Mouse (Mus musculus): Measurements from ENCODE around the gene Trim10. TPM values are rescaled to one million over a fixed set of nuclear protein-coding genes. Genes with fewer than 3 reads are reported as not detected.
A peak's percentile ranks its signal among the peaks of the same experiment; 100 is the strongest.

The Trim10 gene
- polyA plus RNA-seq, 1 experiment = not detected

GRCm38 (mm10) chr17:36844286-36844719, 25.1 kb upstream of the Trim10 start:
- peaks cover 8% of the 10 kb centered on the region for H3K36me3 ChIP-seq (ENCODE audit: control insufficient read depth, insufficient read depth)
- H3K79me2 ChIP-seq (ENCODE audit: control insufficient read depth, insufficient read depth) = peaks cover 7% of the 10 kb centered on the region
- H3K4me2 ChIP-seq (ENCODE audit: low read depth) = peak overlapping the region; percentile 12
- TF ChIP-seq MAX (IDR thresholded peaks at IDR 0.05; ENCODE audit: low read depth) (no peak), TCF12 (IDR thresholded peaks at IDR 0.05; ENCODE audit: insufficient read depth, poor library complexity, severe bottlenecking) (no peak), MYOD1 (IDR thresholded peaks at IDR 0.05; ENCODE audit: control insufficient read depth in 1 of 3, insufficient read length in 2 of 3, low read depth in 2 of 3) (no peak), MYOG (IDR thresholded peaks at IDR 0.05; ENCODE audit: control insufficient read depth in 1 of 3, insufficient read depth in 1 of 3, insufficient read length in 2 of 3, low read depth in 2 of 3) (no peak), USF1 (IDR thresholded peaks at IDR 0.05; ENCODE audit: low read depth) (no peak), E2F4 (IDR thresholded peaks at IDR 0.05; ENCODE audit: insufficient read depth) (no peak), POLR2A (IDR thresholded peaks at IDR 0.05; ENCODE audit: insufficient read length, low read depth) (no peak), TCF3 (IDR thresholded peaks at IDR 0.05; ENCODE audit: insufficient read length, low read depth) (no peak), REST (IDR thresholded peaks at IDR 0.05; ENCODE audit: insufficient read depth, insufficient read length) (no peak), CEBPB (IDR thresholded peaks at IDR 0.05; ENCODE audit: insufficient read depth, poor library complexity, severe bottlenecking) (no peak), POLR2AphosphoS2 (IDR thresholded peaks at IDR 0.05; ENCODE audit: insufficient read length, low read depth) (no peak), SRF (IDR thresholded peaks at IDR 0.05; ENCODE audit: control insufficient read depth, insufficient read length, low read depth) (no peak)
- H3K27me3 ChIP-seq (ENCODE audit: control insufficient read depth, insufficient read depth, insufficient read length) = no peaks in the 10 kb centered on the region
- no peak overlapping the region for H3K4me3 ChIP-seq
- H3ac ChIP-seq (ENCODE audit: control insufficient read depth, insufficient read length) = no peak overlapping the region

GRCm38 (mm10) chr17:36844725-36845124, 24.6 kb upstream of the Trim10 start:
- Histone ChIP-seq H3K27me3 (ENCODE audit: control insufficient read depth, insufficient read depth, insufficient read length) (no peaks in the 10 kb centered on the region), H3K4me3 (no peak overlapping the region), H3ac (ENCODE audit: control insufficient read depth, insufficient read length) (no peak overlapping the region), H3K36me3 (ENCODE audit: control insufficient read depth, insufficient read depth) (peaks cover 8% of the 10 kb centered on the region), H3K79me2 (ENCODE audit: control insufficient read depth, insufficient read depth) (peaks cover 7% of the 10 kb centered on the region), H3K4me2 (ENCODE audit: low read depth) (no peak overlapping the region)
- no peak for TF ChIP-seq MAX (IDR thresholded peaks at IDR 0.05; ENCODE audit: low read depth)
- no peak for TF ChIP-seq CEBPB (IDR thresholded peaks at IDR 0.05; ENCODE audit: insufficient read depth, poor library complexity, severe bottlenecking)
- TF ChIP-seq E2F4 (IDR thresholded peaks at IDR 0.05; ENCODE audit: insufficient read depth) = no peak
- TF ChIP-seq POLR2AphosphoS2 (IDR thresholded peaks at IDR 0.05; ENCODE audit: insufficient read length, low read depth) = no peak
- TF ChIP-seq USF1 (IDR thresholded peaks at IDR 0.05; ENCODE audit: low read depth) = no peak
- TF ChIP-seq REST (IDR thresholded peaks at IDR 0.05; ENCODE audit: insufficient read depth, insufficient read length) = no peak
- no peak for TF ChIP-seq POLR2A (IDR thresholded peaks at IDR 0.05; ENCODE audit: insufficient read length, low read depth)
- no peak for TF ChIP-seq MYOD1 (IDR thresholded peaks at IDR 0.05; ENCODE audit: control insufficient read depth in 1 of 3, insufficient read length in 2 of 3, low read depth in 2 of 3)
- TF ChIP-seq MYOG (IDR thresholded peaks at IDR 0.05; ENCODE audit: control insufficient read depth in 1 of 3, insufficient read depth in 1 of 3, insufficient read length in 2 of 3, low read depth in 2 of 3) = no peak
- no peak for TF ChIP-seq TCF3 (IDR thresholded peaks at IDR 0.05; ENCODE audit: insufficient read length, low read depth)
- TF ChIP-seq TCF12 (IDR thresholded peaks at IDR 0.05; ENCODE audit: insufficient read depth, poor library complexity, severe bottlenecking) = no peak
- TF ChIP-seq SRF (IDR thresholded peaks at IDR 0.05; ENCODE audit: control insufficient read depth, insufficient read length, low read depth) = no peak

DNA sequence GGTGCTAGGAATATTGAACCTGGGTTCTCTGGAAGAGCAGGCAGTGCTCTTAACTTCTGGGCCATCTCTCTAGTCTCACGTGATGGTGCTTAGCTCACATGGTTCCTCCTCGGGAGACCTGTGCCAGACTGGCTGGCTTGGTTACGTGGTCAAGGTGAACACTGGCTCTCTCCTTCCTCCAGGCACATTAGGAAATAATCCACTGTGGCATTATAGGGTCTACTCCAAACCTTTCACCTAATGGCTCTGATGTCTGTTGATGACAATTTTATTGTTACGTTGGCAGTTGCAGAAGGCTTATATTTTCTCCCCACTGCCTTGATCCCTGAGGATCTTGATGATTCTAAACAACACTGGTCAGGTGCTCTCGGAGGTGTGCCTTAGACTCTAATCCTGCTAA, 20.5 kb upstream of the Trim10 start:
- Histone ChIP-seq H3K36me3 (ENCODE audit: control insufficient read depth, insufficient read depth) (peaks cover 8% of the 10 kb centered on the region), H3K27me3 (ENCODE audit: control insufficient read depth, insufficient read depth, insufficient read length) (no peaks in the 10 kb centered on the region), H3K79me2 (ENCODE audit: control insufficient read depth, insufficient read depth) (peaks cover 3% of the 10 kb centered on the region), H3ac (ENCODE audit: control insufficient read depth, insufficient read length) (no peak overlapping the region), H3K4me2 (ENCODE audit: low read depth) (no peak overlapping the region), H3K4me3 (no peak overlapping the region)
- TF ChIP-seq TCF3 (IDR thresholded peaks at IDR 0.05; ENCODE audit: insufficient read length, low read depth) = no peak
- no peak for TF ChIP-seq MAX (IDR thresholded peaks at IDR 0.05; ENCODE audit: low read depth)
- no peak for TF ChIP-seq SRF (IDR thresholded peaks at IDR 0.05; ENCODE audit: control insufficient read depth, insufficient read length, low read depth)
- no peak for TF ChIP-seq POLR2A (IDR thresholded peaks at IDR 0.05; ENCODE audit: insufficient read length, low read depth)
- no peak for TF ChIP-seq E2F4 (IDR thresholded peaks at IDR 0.05; ENCODE audit: insufficient read depth)
- TF ChIP-seq REST (IDR thresholded peaks at IDR 0.05; ENCODE audit: insufficient read depth, insufficient read length) = no peak
- TF ChIP-seq POLR2AphosphoS2 (IDR thresholded peaks at IDR 0.05; ENCODE audit: insufficient read length, low read depth) = no peak
- no peak for TF ChIP-seq MYOD1 (IDR thresholded peaks at IDR 0.05; ENCODE audit: control insufficient read depth in 1 of 3, insufficient read length in 2 of 3, low read depth in 2 of 3)
- TF ChIP-seq CEBPB (IDR thresholded peaks at IDR 0.05; ENCODE audit: insufficient read depth, poor library complexity, severe bottlenecking) = no peak
- TF ChIP-seq TCF12 (IDR thresholded peaks at IDR 0.05; ENCODE audit: insufficient read depth, poor library complexity, severe bottlenecking) = no peak

GRCm38 (mm10) chr17:36849992-36850391, 19.4 kb upstream of the Trim10 start:
- Histone ChIP-seq H3ac (ENCODE audit: control insufficient read depth, insufficient read length) (no peak overlapping the region), H3K79me2 (ENCODE audit: control insufficient read depth, insufficient read depth) (no peaks in the 10 kb centered on the region), H3K4me2 (ENCODE audit: low read depth) (no peak overlapping the region), H3K4me3 (no peak overlapping the region), H3K27me3 (ENCODE audit: control insufficient read depth, insufficient read depth, insufficient read length) (no peaks in the 10 kb centered on the region), H3K36me3 (ENCODE audit: control insufficient read depth, insufficient read depth) (peaks cover 8% of the 10 kb centered on the region)
- TF ChIP-seq USF1 (IDR thresholded peaks at IDR 0.05; ENCODE audit: low read depth) (no peak), TCF12 (IDR thresholded peaks at IDR 0.05; ENCODE audit: insufficient read depth, poor library complexity, severe bottlenecking) (no peak), SRF (IDR thresholded peaks at IDR 0.05; ENCODE audit: control insufficient read depth, insufficient read length, low read depth) (no peak), REST (IDR thresholded peaks at IDR 0.05; ENCODE audit: insufficient read depth, insufficient read length) (no peak), TCF3 (IDR thresholded peaks at IDR 0.05; ENCODE audit: insufficient read length, low read depth) (no peak), MAX (IDR thresholded peaks at IDR 0.05; ENCODE audit: low read depth) (no peak), MYOD1 (IDR thresholded peaks at IDR 0.05; ENCODE audit: control insufficient read depth in 1 of 3, insufficient read length in 2 of 3, low read depth in 2 of 3) (no peak), E2F4 (IDR thresholded peaks at IDR 0.05; ENCODE audit: insufficient read depth) (no peak), MYOG (IDR thresholded peaks at IDR 0.05; ENCODE audit: control insufficient read depth in 1 of 3, insufficient read depth in 1 of 3, insufficient read length in 2 of 3, low read depth in 2 of 3) (no peak), CEBPB (IDR thresholded peaks at IDR 0.05; ENCODE audit: insufficient read depth, poor library complexity, severe bottlenecking) (no peak), POLR2AphosphoS2 (IDR thresholded peaks at IDR 0.05; ENCODE audit: insufficient read length, low read depth) (no peak)

All from myocyte (in vitro differentiated cells).